In the genomic region with DNA sequence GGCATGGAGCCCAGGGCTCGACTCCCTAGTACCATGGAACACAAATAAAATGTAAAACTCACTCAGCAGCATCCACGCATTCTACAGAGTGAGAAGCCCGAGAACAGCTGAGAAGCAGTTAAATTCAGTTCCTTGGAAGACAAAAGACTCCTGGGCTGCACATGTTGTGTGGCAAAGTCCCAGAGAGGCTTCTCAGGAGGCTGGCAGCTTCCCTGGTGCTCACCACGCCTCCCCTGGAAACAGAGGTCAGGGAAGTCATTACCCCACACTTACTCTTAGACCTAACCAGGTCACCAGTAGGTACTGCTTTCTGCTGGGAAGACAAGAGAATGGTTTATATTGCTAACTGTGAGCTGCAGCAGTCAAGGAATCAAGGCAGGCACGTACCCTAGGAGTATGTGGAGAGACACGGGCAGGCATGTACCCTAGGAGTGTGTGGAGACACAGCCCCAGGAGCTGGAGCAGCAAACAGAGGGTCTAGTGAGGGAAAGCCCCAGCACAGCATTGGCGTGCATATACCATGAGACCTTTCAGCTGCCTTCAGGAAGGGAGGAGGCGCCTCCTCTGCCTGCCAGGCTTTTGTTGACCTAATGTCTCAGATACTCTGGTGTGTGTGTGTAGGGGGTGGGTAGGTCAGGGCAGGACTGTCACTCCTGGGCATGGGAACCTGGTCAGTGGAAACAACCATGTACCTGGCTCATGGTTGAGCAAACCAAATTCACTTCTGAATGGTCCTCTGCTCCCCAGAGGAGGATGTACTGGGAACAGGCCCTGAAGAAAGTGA, we compare ENCODE assay signal across 8 mouse cellular contexts. TPM values are rescaled to one million over a fixed set of nuclear protein-coding genes. Genes with fewer than 3 reads are reported as not detected.
A peak's percentile ranks its signal among the peaks of the same experiment; 100 is the strongest.
DNase-seq lines count a peak whose midpoint lies in the region; ATAC-seq and TF ChIP-seq lines count a peak whose summit lies in the region.

No protein-coding gene starts in this region.

- peaks cover 83% of the 10 kb centered on the region for H3K36me3 ChIP-seq in forebrain, embryonic 10.5 days (replicated peaks)
- H3K36me3 ChIP-seq in forebrain, embryonic 11.5 days (ENCODE audit: control insufficient read depth, insufficient read depth, low read length), result no peaks in the 10 kb centered on the region
- peaks cover 4% of the 10 kb centered on the region for H3K36me3 ChIP-seq in forebrain, postnatal 0 days (ENCODE audit: insufficient read depth)
- H3K36me3 ChIP-seq in liver, embryonic 16.5 days (ENCODE audit: control insufficient read depth, insufficient read depth), result peaks cover 24% of the 10 kb centered on the region

- H3K4me2 ChIP-seq in forebrain, embryonic 11.5 days (ENCODE audit: low read depth, low read length, severe bottlenecking), result no peak overlapping the region
- no peak overlapping the region for H3K4me2 ChIP-seq in forebrain, postnatal 0 days (ENCODE audit: low read depth)
- H3K4me2 ChIP-seq in liver, embryonic 16.5 days (ENCODE audit: low read depth, low read length), result no peak overlapping the region

- no peak overlapping the region for H3K4me3 ChIP-seq in forebrain, embryonic 10.5 days
- no peak overlapping the region for H3K4me3 ChIP-seq in forebrain, embryonic 11.5 days (ENCODE audit: low read depth, low read length)
- H3K4me3 ChIP-seq in forebrain, postnatal 0 days (ENCODE audit: low read depth, low read length), result no peak overlapping the region
- no peak overlapping the region for H3K4me3 ChIP-seq in liver, embryonic 16.5 days (ENCODE audit: low read depth, low read length)

- no peak for TF ChIP-seq CTCF in forebrain, postnatal 0 days (IDR thresholded peaks at IDR 0.05; ENCODE audit: low read depth)

- no peaks in the 10 kb centered on the region for H3K9me3 ChIP-seq in forebrain, embryonic 10.5 days
- H3K9me3 ChIP-seq in forebrain, embryonic 11.5 days (ENCODE audit: control insufficient read depth, low read length), result no peaks in the 10 kb centered on the region
- no peaks in the 10 kb centered on the region for H3K9me3 ChIP-seq in forebrain, postnatal 0 days (ENCODE audit: low read length)
- H3K9me3 ChIP-seq in liver, embryonic 16.5 days (replicated peaks; ENCODE audit: control insufficient read depth, low read length), result no peaks in the 10 kb centered on the region

- H3K9ac ChIP-seq in forebrain, embryonic 11.5 days (ENCODE audit: low read length), result no peak overlapping the region
- no peak overlapping the region for H3K9ac ChIP-seq in forebrain, postnatal 0 days
- peak overlapping the region; percentile 27; the same call in 1 of the 2 replicates for H3K9ac ChIP-seq in liver, embryonic 16.5 days (ENCODE audit: low read depth, low read length)

- no peaks in the 10 kb centered on the region for H3K27me3 ChIP-seq in forebrain, embryonic 10.5 days (ENCODE audit: poor library complexity, severe bottlenecking)
- no peaks in the 10 kb centered on the region for H3K27me3 ChIP-seq in forebrain, embryonic 11.5 days (ENCODE audit: control insufficient read depth, insufficient read depth, low read length)
- H3K27me3 ChIP-seq in forebrain, postnatal 0 days (ENCODE audit: insufficient read depth, low read length), result no peaks in the 10 kb centered on the region
- H3K27me3 ChIP-seq in liver, embryonic 16.5 days (ENCODE audit: control insufficient read depth, insufficient read depth, low read depth, low read length), result no peaks in the 10 kb centered on the region

- H3K4me1 ChIP-seq in forebrain, embryonic 10.5 days, result peaks cover 75% of the 10 kb centered on the region
- peaks cover 8% of the 10 kb centered on the region for H3K4me1 ChIP-seq in forebrain, embryonic 11.5 days (replicated peaks; ENCODE audit: control insufficient read depth, insufficient read depth, low read length)
- H3K4me1 ChIP-seq in forebrain, postnatal 0 days (ENCODE audit: insufficient read depth), result peaks cover 14% of the 10 kb centered on the region; the same call in 1 of the 2 replicates
- H3K4me1 ChIP-seq in liver, embryonic 16.5 days (ENCODE audit: control insufficient read depth, low read depth, low read length), result peaks cover 80% of the 10 kb centered on the region

- no peak for ATAC-seq in forebrain, embryonic 11.5 days (replicated peaks; ENCODE audit: low FRiP score)
- ATAC-seq in forebrain, postnatal 0 days, result no peak
- no peak for ATAC-seq in liver, embryonic 16.5 days (ENCODE audit: low read depth)

- DNase-seq in forebrain, embryonic 10.5 days (ENCODE audit: extremely low spot score, low spot score), result no peak
- no peak for DNase-seq in forebrain, embryonic 11.5 days (ENCODE audit: low spot score)
- peak; percentile 31 for DNase-seq in ES-CJ7 (ENCODE audit: low read depth, low spot score)
- no peak for DNase-seq in forebrain, postnatal 0 days
- no peak for DNase-seq in adrenal gland, adult 18-20 months (ENCODE audit: low spot score in 2 of 2)
- no peak for DNase-seq in ovary, postnatal 10 days (ENCODE audit: low spot score)
- no peak for DNase-seq in adrenal gland, postnatal 4 days (ENCODE audit: low spot score in 2 of 2)

- peak overlapping the region; percentile 58 for H3K27ac ChIP-seq in forebrain, embryonic 10.5 days
- no peak overlapping the region for H3K27ac ChIP-seq in forebrain, embryonic 11.5 days (ENCODE audit: low read depth, low read length)
- H3K27ac ChIP-seq in forebrain, postnatal 0 days (ENCODE audit: low read depth, low read length), result peak overlapping the region; percentile 69
- peak overlapping the region; percentile 93 for H3K27ac ChIP-seq in liver, embryonic 16.5 days (ENCODE audit: low read length)

- WGBS in forebrain, embryonic 10.5 days, result 56% methylated on average over 8 of the region's 8 CpGs
- WGBS in forebrain, embryonic 11.5 days, result 56% methylated on average over 8 of the region's 8 CpGs
- 47% methylated on average over 8 of the region's 8 CpGs for WGBS in forebrain, postnatal 0 days
- WGBS in liver, embryonic 16.5 days (ENCODE audit: insufficient replicate concordance), result 69% methylated on average over 8 of the region's 8 CpGs

RNA-seq across cellular contexts. Expression of gene Tmcc2, which starts 19.6 kb away (rescaled TPM):
- 7.9 and 8.8 TPM in 2 replicates for polyA plus RNA-seq in forebrain, embryonic 10.5 days (2016; fragmentation: Nextera tagmentation; extraction: Ambion mirVana)
- 13.3 and 16.1 TPM in 2 replicates for polyA plus RNA-seq in forebrain, embryonic 11.5 days (2014; fragmentation: Nextera tagmentation; extraction: Ambion mirVana)
- 104 TPM in 2 replicates for total RNA-seq in forebrain, postnatal 0 days (2014; rRNA removed)
- 37.4 and 41.9 TPM in 2 replicates for polyA plus RNA-seq in forebrain, postnatal 0 days (2015; fragmentation: Nextera tagmentation; extraction: Ambion mirVana)
- polyA plus RNA-seq in liver, embryonic 16.5 days (2015; fragmentation: Nextera tagmentation; extraction: Ambion mirVana), result 631 and 674 TPM in 2 replicates
- total RNA-seq in adrenal gland, adult 18-20 months (2021), result 10 to 100 TPM in 1 of 2 experiments, 1 to 10 TPM in 1; 8.5 to 10.5 TPM
- total RNA-seq in adrenal gland, postnatal 4 days (2021), result 10 to 100 TPM; 32.8 to 50.6 TPM

RNA-seq across cellular contexts. Expression of gene Dstyk, which starts 45.9 kb away (rescaled TPM):
- 14.4 and 14.9 TPM in 2 replicates for polyA plus RNA-seq in forebrain, embryonic 10.5 days (2016; fragmentation: Nextera tagmentation; extraction: Ambion mirVana)
- polyA plus RNA-seq in forebrain, embryonic 11.5 days (2014; fragmentation: Nextera tagmentation; extraction: Ambion mirVana), result 13.6 and 15.7 TPM in 2 replicates
- total RNA-seq in forebrain, postnatal 0 days (2014; rRNA removed), result 18.3 and 18.9 TPM in 2 replicates
- 4.8 and 6.0 TPM in 2 replicates for polyA plus RNA-seq in forebrain, postnatal 0 days (2015; fragmentation: Nextera tagmentation; extraction: Ambion mirVana)
- 4.4 and 5.0 TPM in 2 replicates for polyA plus RNA-seq in liver, embryonic 16.5 days (2015; fragmentation: Nextera tagmentation; extraction: Ambion mirVana)
- total RNA-seq in adrenal gland, adult 18-20 months (2021), result 10 to 100 TPM; 22.4 to 24.3 TPM
- 10 to 100 TPM; 28.3 to 29.0 TPM for total RNA-seq in adrenal gland, postnatal 4 days (2021)

RNA-seq across cellular contexts. Expression of gene Nuak2, which starts 55.6 kb away (rescaled TPM):
- polyA plus RNA-seq in forebrain, embryonic 10.5 days (2016; fragmentation: Nextera tagmentation; extraction: Ambion mirVana), result 49.9 TPM in 2 replicates
- polyA plus RNA-seq in forebrain, embryonic 11.5 days (2014; fragmentation: Nextera tagmentation; extraction: Ambion mirVana), result 57.7 and 63.4 TPM in 2 replicates
- total RNA-seq in forebrain, postnatal 0 days (2014; rRNA removed), result 4.4 and 4.5 TPM in 2 replicates
- polyA plus RNA-seq in forebrain, postnatal 0 days (2015; fragmentation: Nextera tagmentation; extraction: Ambion mirVana), result 4.3 and 6.8 TPM in 2 replicates
- polyA plus RNA-seq in liver, embryonic 16.5 days (2015; fragmentation: Nextera tagmentation; extraction: Ambion mirVana), result 3.2 and 3.6 TPM in 2 replicates
- total RNA-seq in adrenal gland, adult 18-20 months (2021), result 1 to 10 TPM; 4.6 to 6.9 TPM
- total RNA-seq in adrenal gland, postnatal 4 days (2021), result 1 to 10 TPM; 3.3 to 7.4 TPM

Comparison
In these comparisons a context has a peak if more than half of its experiments do, and no peak if none do; other contexts are left out.
1. RNA of gene Tmcc2, which starts 19.6 kb away (polyA plus RNA-seq): 631 to 674 TPM in liver, embryonic 16.5 days; 37.4 to 41.9 TPM in forebrain, postnatal 0 days, 13.3 to 16.1 TPM in forebrain, embryonic 11.5 days and 7.9 to 8.8 TPM in forebrain, embryonic 10.5 days; every median in the first group is over 10 times any median in the second.